Mouse (Mus musculus) forebrain, embryonic 11.5 days (tissue): ENCODE results near the gene Usmg5. TPM values are rescaled to one million over a fixed set of nuclear protein-coding genes. Genes with fewer than 3 reads are reported as not detected.
A peak's percentile ranks its signal among the peaks of the same experiment; 100 is the strongest.
"Not testable (repeated sequence)": the region's sequence is repeated elsewhere in the genome, so short reads cannot be mapped to it uniquely, and the experiment has no call there.

Source experiments
- ATAC-seq: fragments of 200-750 bp; cut with Nextera tagmentation; replicated peaks from 2 replicates; pipeline ENCODE4 v1.8.0; 2017; ENCODE audit warnings: moderate TSS enrichment; ENCODE audit not compliant: low FRiP score
- DNase-seq: peaks from one replicate; pipeline ENCODE4 v3.0.0-alpha.2; 2017; ENCODE audit warnings: low spot score
- H3K27ac ChIP-seq: fragments of 300-500 bp; sonication (generic); 2 replicates; pipeline ENCODE4 v1.5.1; 2014; ENCODE audit warnings: low read depth, low read length
- H3K27me3 ChIP-seq: fragments of 300-500 bp; sonication (generic); 2 replicates; pipeline ENCODE4 v1.6.1; 2014; ENCODE audit warnings: mild to moderate bottlenecking, low read length, mixed read lengths; ENCODE audit not compliant: control insufficient read depth, insufficient read depth
- H3K36me3 ChIP-seq: fragments of 300-500 bp; sonication (generic); 2 replicates; pipeline ENCODE4 v1.6.1; 2014; ENCODE audit warnings: mild to moderate bottlenecking, low read length, moderate library complexity, mixed read lengths; ENCODE audit not compliant: control insufficient read depth, insufficient read depth
- H3K4me1 ChIP-seq: fragments of 300-500 bp; sonication (generic); replicated peaks from 2 replicates; pipeline ENCODE4 v1.6.1; 2014; ENCODE audit warnings: low read length, mixed read lengths; ENCODE audit not compliant: control insufficient read depth, insufficient read depth
- H3K4me2 ChIP-seq: fragments of 300-500 bp; sonication (generic); 2 replicates; pipeline ENCODE4 v1.6.1; 2014; ENCODE audit warnings: low read depth, mild to moderate bottlenecking, low read length, moderate library complexity, mixed read lengths; ENCODE audit not compliant: severe bottlenecking
- H3K4me3 ChIP-seq: fragments of 300-500 bp; sonication (generic); 2 replicates; pipeline ENCODE4 v1.5.1; 2014; ENCODE audit warnings: low read depth, low read length
- H3K9ac ChIP-seq: fragments of 300-500 bp; sonication (generic); 2 replicates; pipeline ENCODE4 v1.6.1; 2014; ENCODE audit warnings: low read length
- H3K9me3 ChIP-seq: fragments of 300-500 bp; sonication (generic); 2 replicates; pipeline ENCODE4 v1.6.1; 2016; ENCODE audit warnings: low read length, mixed read lengths; ENCODE audit not compliant: control insufficient read depth
- WGBS: fragments of 180-500 bp; shearing (Covaris S2); extraction: QIAGEN DNeasy Blood & Tissue Kit; methylation state at CpG from one replicate; pipeline ENCODE4 v1.1.7; 2014; 5-methylcytosine and 5-hydroxymethylcytosine counted together
- polyA plus RNA-seq: library from polyadenylated mRNA; unstranded; fragments of >200 nt; fragmentation: Nextera tagmentation; extraction: Ambion mirVana; gene quantifications from 2 replicates; pipeline ENCODE4 v1.2.1, GENCODE M21; 2014

The Usmg5 gene
- 944 and 1,025 TPM in 2 replicates for polyA plus RNA-seq

DNA sequence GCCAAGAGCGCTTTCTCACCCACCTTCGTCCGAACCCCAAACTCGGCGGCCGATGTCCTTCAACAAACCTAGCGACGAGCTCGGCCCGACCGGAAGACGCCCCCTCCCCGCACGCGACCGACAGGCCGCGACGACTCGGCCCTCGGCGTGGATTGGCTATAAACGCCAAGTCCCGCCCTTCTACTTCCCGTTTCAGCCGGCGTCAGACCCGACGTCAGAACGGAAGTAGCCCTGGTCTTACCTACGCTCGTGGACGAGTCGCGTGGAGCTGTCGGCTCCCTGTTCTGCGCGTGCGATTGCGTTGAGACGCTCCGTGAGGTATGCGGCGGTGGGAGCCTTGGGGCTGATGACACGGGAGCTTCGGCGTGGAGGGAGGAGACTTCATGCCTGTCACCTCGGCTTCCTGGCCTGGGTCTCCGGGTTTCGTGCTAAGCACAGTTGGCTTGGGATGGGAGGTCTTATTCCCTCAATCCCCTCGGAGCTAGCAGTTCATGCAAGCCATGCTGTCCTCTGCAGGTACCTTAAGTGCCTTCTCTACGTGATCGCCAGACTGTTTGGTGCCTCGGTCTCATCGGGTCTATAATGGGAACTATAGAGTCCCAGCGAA is at the start of gene Usmg5, which contains the start of gene Pdcd11:
Gene Usmg5 (minus strand): TSS at position 98 of the 607 bp plus-strand sequence.
Gene Pdcd11 (plus strand): TSS at position 219 of the 607 bp plus-strand sequence.
- WGBS = under 1% methylated on average over 56 of the region's 56 CpGs
- peak; percentile 100 for ATAC-seq

DNA sequence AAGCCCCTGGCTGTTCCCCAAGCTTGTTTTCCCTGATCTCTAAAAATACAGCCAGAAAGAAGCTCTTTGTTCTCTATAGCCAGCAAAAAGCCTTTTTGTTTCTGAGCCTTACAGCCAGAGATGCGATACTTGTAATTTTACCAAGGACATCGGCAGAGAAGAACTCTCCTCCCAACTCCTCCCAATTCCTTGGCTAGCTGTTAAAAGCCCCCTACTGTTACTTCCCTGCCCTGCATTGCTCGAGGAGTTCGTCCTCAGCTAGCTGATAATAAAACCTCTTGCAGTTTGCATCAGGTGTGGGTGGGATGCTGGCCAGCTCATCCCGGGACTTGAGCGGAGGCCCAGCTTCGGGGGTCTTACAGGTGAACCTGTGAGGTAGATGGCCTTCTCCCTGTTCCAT is 49.2 kb upstream of the Usmg5 start:
- not testable (repeated sequence) for H3K9ac ChIP-seq, DNase-seq, H3K4me2 ChIP-seq, H3K27ac ChIP-seq, ATAC-seq, H3K36me3 ChIP-seq, H3K27me3 ChIP-seq, H3K4me1 ChIP-seq, H3K4me3 ChIP-seq, H3K9me3 ChIP-seq
- 51% methylated on average over 7 of the region's 7 CpGs for WGBS

More for the DNA sequence above, at the start of gene Usmg5, which contains the start of gene Pdcd11:
- Histone ChIP-seq H3K4me1 (no peaks in the 10 kb centered on the region; the same call in 1 of the 2 replicates), H3K27ac (0 out of 2 replicates have a peak within 1 kb of the TSS, but pooled peaks have one; percentile 46), H3K36me3 (no peaks in the 10 kb centered on the region; the same call in 1 of the 2 replicates), H3K9ac (peak within 1 kb of the TSS; percentile 93), H3K4me2 (peak within 1 kb of the TSS; percentile 54), H3K9me3 (no peaks in the 10 kb centered on the region), H3K4me3 (peak within 1 kb of the TSS; percentile 91), H3K27me3 (no peaks in the 10 kb centered on the region)
- peak; percentile 97 for DNase-seq

DNA sequence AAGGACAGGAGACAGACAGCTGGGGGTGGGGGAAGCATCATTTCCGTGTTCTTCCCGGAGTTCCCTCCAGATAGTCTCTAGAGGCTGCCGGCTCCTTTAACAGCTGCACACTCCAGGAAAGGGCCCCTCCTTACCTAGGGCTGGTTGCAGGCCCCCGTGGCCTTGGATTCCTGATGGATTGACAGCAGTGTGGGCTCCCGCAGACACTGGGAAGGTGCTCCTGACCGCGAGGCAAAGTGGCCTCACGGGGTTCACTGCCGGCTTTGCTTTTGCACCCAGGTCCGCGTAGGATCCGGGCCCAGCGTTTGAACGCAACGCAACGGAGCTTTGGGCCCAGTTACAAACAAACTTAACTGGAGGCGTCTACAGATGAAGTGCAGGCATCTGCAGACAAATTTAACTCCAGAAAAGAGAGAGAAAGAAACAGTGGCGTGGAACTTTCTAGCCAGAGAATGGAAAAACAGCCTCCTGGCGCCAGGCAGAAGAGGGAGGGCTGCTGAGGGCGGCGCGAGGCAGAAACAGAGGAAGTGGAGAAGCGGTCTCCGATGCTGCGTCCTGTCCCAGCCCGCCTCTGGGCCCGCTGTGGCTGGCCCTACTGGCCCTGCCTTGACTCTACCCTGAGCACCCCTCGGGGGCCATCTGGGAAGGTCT is 47.4 kb upstream of the Usmg5 start, which contains the start of gene Calhm2:
Gene Calhm2 (minus strand): TSS at position 524 of the 651 bp plus-strand sequence.
- Histone ChIP-seq H3K4me3 (peak within 1 kb of the TSS; percentile 14; the same call in 1 of the 2 replicates), H3K27ac (no peak within 1 kb of the TSS), H3K27me3 (no peaks in the 10 kb centered on the region), H3K9ac (peak within 1 kb of the TSS; percentile 62), H3K9me3 (no peaks in the 10 kb centered on the region), H3K4me1 (peaks cover 2% of the 10 kb centered on the region; the same call in 1 of the 2 replicates), H3K4me2 (peak within 1 kb of the TSS; percentile 41), H3K36me3 (no peaks in the 10 kb centered on the region)
- WGBS = 12% methylated on average over 28 of the region's 28 CpGs
- DNase-seq (peak; percentile 57), ATAC-seq (no peak; the same call in 1 of the 2 replicates)

DNA sequence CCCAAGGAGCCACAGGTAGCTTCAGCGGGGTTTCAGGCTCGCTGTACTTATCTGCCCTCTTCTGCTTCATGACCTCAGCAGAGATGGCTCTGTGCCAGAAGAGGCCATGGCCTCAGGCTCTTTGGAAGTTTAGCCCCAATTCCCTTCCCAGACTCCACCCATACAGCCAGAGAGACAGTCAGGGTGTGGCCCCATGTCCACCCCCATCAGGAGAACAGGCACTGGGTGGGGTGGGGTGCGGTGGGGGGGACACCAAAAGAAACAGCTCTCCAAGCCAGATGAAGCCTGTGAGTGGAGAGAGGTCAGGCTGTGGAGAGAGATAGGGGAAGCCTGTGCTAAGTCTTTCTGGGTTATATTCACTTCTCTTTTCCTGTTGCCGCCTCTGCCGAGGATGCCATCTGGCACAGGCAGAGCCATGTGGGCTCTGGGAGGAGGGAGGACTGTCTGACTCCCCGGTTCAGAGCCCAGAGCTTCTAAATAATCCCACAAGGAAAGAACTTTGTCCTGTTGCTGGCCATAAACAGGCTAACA is 46.7 kb upstream of the Usmg5 start:
- no peak overlapping the region for H3K27ac ChIP-seq
- WGBS = 62% methylated on average over 6 of the region's 6 CpGs

DNA sequence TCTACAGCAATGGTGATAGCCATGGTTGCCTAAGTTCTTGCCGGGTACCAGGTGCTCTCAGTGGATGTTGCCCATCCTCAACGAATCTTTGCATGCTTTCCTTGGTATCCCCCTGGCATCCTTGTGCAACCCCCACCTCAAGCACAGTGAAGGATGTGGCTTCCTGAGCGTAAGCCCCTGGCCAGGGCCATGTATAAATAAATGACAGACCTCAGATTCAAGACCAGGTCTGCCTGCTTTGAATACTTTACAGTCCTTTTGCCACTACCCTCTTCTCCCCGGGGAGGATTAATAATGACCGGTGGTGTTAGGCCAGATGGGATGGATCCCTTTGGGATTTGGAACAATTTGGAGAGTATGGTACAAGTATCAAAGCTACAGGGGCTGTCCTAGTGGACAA is 45.7 kb upstream of the Usmg5 start:
- WGBS = 84% methylated on average over 5 of the region's 5 CpGs
- Histone ChIP-seq H3K4me2 (no peak overlapping the region), H3K9me3 (no peaks in the 10 kb centered on the region), H3K9ac (no peak overlapping the region), H3K36me3 (no peaks in the 10 kb centered on the region), H3K4me3 (no peak overlapping the region), H3K4me1 (peaks cover 2% of the 10 kb centered on the region; the same call in 1 of the 2 replicates), H3K27me3 (no peaks in the 10 kb centered on the region), H3K27ac (no peak overlapping the region)
- no peak for ATAC-seq
- no peak for DNase-seq

More for the DNA sequence above, 46.7 kb upstream of the Usmg5 start:
- Histone ChIP-seq H3K36me3 (no peaks in the 10 kb centered on the region), H3K9me3 (no peaks in the 10 kb centered on the region), H3K27me3 (no peaks in the 10 kb centered on the region), H3K4me1 (peaks cover 2% of the 10 kb centered on the region; the same call in 1 of the 2 replicates), H3K4me3 (no peak overlapping the region), H3K9ac (no peak overlapping the region), H3K4me2 (peak overlapping the region; percentile 41; the same call in 1 of the 2 replicates)
- ATAC-seq = no peak
- no peak for DNase-seq

DNA sequence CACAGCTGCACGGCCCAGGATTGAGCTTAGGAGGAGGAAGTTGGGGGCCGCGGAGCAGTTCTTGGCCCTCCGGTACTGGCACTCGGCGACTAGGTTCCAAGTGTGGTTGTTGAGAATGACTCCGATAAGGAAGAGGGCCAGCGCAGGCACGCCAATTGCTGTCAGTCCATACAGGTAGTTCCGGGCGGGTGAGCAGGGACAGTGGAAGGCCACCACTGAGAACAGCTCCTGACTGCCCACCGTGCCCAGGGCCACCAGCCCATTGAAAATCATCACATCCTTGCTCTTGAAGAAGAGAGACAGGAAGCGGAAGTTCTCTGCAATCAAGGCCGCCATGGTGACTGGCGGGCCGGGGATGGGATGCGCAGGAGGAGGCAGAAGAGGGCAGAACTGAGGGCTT is 45.1 kb upstream of the Usmg5 start:
- 92% methylated on average over 17 of the region's 17 CpGs for WGBS
- Histone ChIP-seq H3K9ac (no peak overlapping the region), H3K4me3 (no peak overlapping the region), H3K4me1 (peaks cover 2% of the 10 kb centered on the region; the same call in 1 of the 2 replicates), H3K4me2 (no peak overlapping the region), H3K27ac (no peak overlapping the region), H3K27me3 (no peaks in the 10 kb centered on the region), H3K36me3 (no peaks in the 10 kb centered on the region; the same call in 1 of the 2 replicates), H3K9me3 (no peaks in the 10 kb centered on the region)
- ATAC-seq (no peak), DNase-seq (no peak)

DNA sequence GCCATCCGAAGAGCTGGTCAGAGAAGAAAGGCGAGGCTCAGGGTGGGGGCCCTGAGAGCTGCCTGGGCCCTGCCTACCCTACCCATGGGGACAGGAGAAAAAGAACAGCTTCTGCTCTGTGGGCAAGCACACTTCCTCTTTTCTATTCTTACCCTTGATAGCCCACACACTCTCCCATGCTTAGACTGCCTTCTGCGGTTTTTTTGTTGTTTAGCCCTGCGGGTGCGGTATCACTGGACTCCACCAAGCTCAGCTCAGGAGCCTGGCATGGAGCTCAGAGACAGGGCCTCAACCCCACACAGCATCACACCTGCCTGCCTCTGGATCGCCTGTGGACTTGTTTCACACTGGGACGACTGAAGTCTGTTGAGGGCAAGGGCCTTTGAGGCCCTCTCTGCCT is 42.7 kb upstream of the Usmg5 start:
- WGBS = 89% methylated on average over 7 of the region's 7 CpGs
- Histone ChIP-seq H3K4me2 (no peak overlapping the region), H3K27ac (no peak overlapping the region), H3K4me3 (no peak overlapping the region), H3K36me3 (peaks cover 7% of the 10 kb centered on the region; the same call in 1 of the 2 replicates), H3K9ac (no peak overlapping the region), H3K27me3 (no peaks in the 10 kb centered on the region), H3K4me1 (peaks cover 2% of the 10 kb centered on the region; the same call in 1 of the 2 replicates), H3K9me3 (no peaks in the 10 kb centered on the region)
- no peak for DNase-seq
- ATAC-seq = no peak

DNA sequence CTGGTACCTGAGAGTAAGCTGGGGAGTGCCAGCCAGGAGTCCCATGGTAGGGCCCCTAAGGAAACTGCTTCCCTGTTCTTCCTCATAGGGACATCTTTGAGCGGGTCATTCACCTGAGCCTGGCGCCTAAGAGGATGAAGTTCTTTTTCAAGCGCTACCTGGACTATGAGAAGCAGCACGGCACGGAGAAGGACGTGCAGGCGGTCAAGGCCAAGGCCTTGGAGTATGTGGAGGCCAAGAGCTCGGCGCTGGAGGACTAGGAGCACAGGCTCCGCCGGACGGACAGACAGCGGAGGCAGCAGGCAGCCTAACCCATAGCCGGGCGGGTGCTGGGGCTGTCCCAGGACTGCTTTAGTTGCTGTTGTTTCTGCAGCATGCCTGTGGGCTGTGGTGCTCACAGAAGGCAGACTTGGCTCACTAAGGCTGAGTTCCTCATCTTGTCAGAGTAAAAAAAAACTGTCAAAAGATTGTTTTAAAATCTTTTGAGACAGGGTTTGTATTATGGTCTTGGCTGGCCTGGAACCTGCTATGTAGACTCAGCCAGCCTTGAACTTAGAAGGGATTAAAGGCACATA is 40.2 kb upstream of the Usmg5 start:
- H3K27me3 ChIP-seq = no peaks in the 10 kb centered on the region
- H3K9me3 ChIP-seq = no peaks in the 10 kb centered on the region
- no peak overlapping the region for H3K4me2 ChIP-seq
- H3K4me3 ChIP-seq = no peak overlapping the region
- no peak overlapping the region for H3K9ac ChIP-seq
- ATAC-seq (no peak), DNase-seq (no peak)
- H3K27ac ChIP-seq = no peak overlapping the region
- 97% methylated on average over 15 of the region's 15 CpGs for WGBS
- H3K4me1 ChIP-seq = no peaks in the 10 kb centered on the region
- peaks cover 10% of the 10 kb centered on the region; the same call in 1 of the 2 replicates for H3K36me3 ChIP-seq
